Mouse (Mus musculus): ENCODE data around the gene Ccin. TPM values are rescaled to one million over a fixed set of nuclear protein-coding genes. Genes with fewer than 3 reads are reported as not detected.

Ccin gene
- 0.19 and 0.46 TPM in 2 replicates for total RNA-seq (2014; rRNA removed)
- polyA plus RNA-seq (2015; fragmentation: Nextera tagmentation; extraction: Ambion mirVana) = 0.08 TPM in 1 of 2 replicates, not detected in the other

- no peaks in the 10 kb centered on the region for H3K36me3 ChIP-seq (ENCODE audit: insufficient read depth)
- H3K9me3 ChIP-seq (ENCODE audit: low read length) = no peaks in the 10 kb centered on the region
- peak within 1 kb of the TSS; percentile 32 for H3K4me3 ChIP-seq (ENCODE audit: low read depth, low read length)
- DNase-seq (no peak), ATAC-seq (no peak)
- peak within 1 kb of the TSS; percentile 73 for H3K4me2 ChIP-seq (ENCODE audit: low read depth)
- peak within 1 kb of the TSS; percentile 57 for H3K9ac ChIP-seq
- H3K27ac ChIP-seq (ENCODE audit: low read depth, low read length) = 0 out of 2 replicates have a peak within 1 kb of the TSS, but pooled peaks have one; percentile 9
- WGBS = 70% methylated on average over 11 of the region's 11 CpGs
- H3K27me3 ChIP-seq (ENCODE audit: insufficient read depth, low read length) = no peaks in the 10 kb centered on the region
- no peak for TF ChIP-seq CTCF (IDR thresholded peaks at IDR 0.05; ENCODE audit: low read depth)
- peaks cover 8% of the 10 kb centered on the region; the same call in 1 of the 2 replicates for H3K4me1 ChIP-seq (ENCODE audit: insufficient read depth)
Observed at GRCm38 (mm10) chr4:43983181-43983580, at the start of gene Ccin. Ccin (plus strand) TSS chr4:43983483.

DNA sequence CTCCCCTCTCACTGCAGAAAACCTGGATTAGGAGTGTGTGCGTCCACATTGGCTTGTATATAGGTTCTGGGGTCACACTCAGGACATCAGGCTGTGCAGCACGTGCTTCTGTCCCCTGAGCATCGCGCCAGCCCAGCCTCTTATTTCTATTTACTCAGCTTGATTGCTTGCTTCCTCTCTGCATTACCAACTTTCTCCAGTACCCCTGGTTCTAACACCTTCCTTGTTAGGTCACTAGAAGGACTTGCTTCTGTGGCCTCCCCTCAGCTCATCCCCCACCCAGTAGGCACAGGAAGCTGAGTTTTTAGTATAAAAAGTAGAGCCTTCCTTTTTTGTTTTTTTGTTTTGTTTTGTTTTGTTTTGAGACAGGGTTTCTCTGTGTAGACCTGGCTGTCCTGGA is 47.1 kb upstream of the Ccin start:
- TF ChIP-seq CTCF (IDR thresholded peaks at IDR 0.05; ENCODE audit: low read depth) = no peak
- ATAC-seq (no peak), DNase-seq (no peak)
- Histone ChIP-seq H3K4me3 (ENCODE audit: low read depth, low read length) (no peak overlapping the region), H3K9ac (no peak overlapping the region), H3K9me3 (ENCODE audit: low read length) (no peaks in the 10 kb centered on the region), H3K4me1 (ENCODE audit: insufficient read depth) (no peaks in the 10 kb centered on the region), H3K36me3 (ENCODE audit: insufficient read depth) (peaks cover 25% of the 10 kb centered on the region), H3K27ac (ENCODE audit: low read depth, low read length) (no peak overlapping the region), H3K27me3 (ENCODE audit: insufficient read depth, low read length) (no peaks in the 10 kb centered on the region), H3K4me2 (ENCODE audit: low read depth) (no peak overlapping the region)
- 95% methylated on average over 4 of the region's 4 CpGs for WGBS

- H3K4me2 ChIP-seq (ENCODE audit: low read depth) = no peak overlapping the region
- H3K36me3 ChIP-seq (ENCODE audit: insufficient read depth) = peaks cover 23% of the 10 kb centered on the region
- no peak overlapping the region for H3K9ac ChIP-seq
- ATAC-seq (no peak), DNase-seq (no peak)
- H3K4me1 ChIP-seq (ENCODE audit: insufficient read depth) = no peaks in the 10 kb centered on the region
- WGBS = 84% methylated on average over 14 of the region's 14 CpGs
- H3K27me3 ChIP-seq (ENCODE audit: insufficient read depth, low read length) = no peaks in the 10 kb centered on the region
- H3K9me3 ChIP-seq (ENCODE audit: low read length) = no peaks in the 10 kb centered on the region
- no peak overlapping the region for H3K27ac ChIP-seq (ENCODE audit: low read depth, low read length)
- TF ChIP-seq CTCF (IDR thresholded peaks at IDR 0.05; ENCODE audit: low read depth) = no peak
- no peak overlapping the region for H3K4me3 ChIP-seq (ENCODE audit: low read depth, low read length)
Observed at GRCm38 (mm10) chr4:43936749-43937674, 46.3 kb upstream of the Ccin start.

GRCm38 (mm10) chr4:43941315-43941714 is 42.0 kb upstream of the Ccin start:
- no peak for ATAC-seq
- Histone ChIP-seq H3K4me3 (ENCODE audit: low read depth, low read length) (no peak overlapping the region), H3K9me3 (ENCODE audit: low read length) (no peaks in the 10 kb centered on the region), H3K4me1 (ENCODE audit: insufficient read depth) (no peaks in the 10 kb centered on the region), H3K27ac (ENCODE audit: low read depth, low read length) (no peak overlapping the region), H3K4me2 (ENCODE audit: low read depth) (no peak overlapping the region), H3K9ac (no peak overlapping the region), H3K36me3 (ENCODE audit: insufficient read depth) (peaks cover 25% of the 10 kb centered on the region), H3K27me3 (ENCODE audit: insufficient read depth, low read length) (no peaks in the 10 kb centered on the region)
- 88% methylated on average over 5 of the region's 5 CpGs for WGBS
- no peak for DNase-seq
- no peak for TF ChIP-seq CTCF (IDR thresholded peaks at IDR 0.05; ENCODE audit: low read depth)

- Histone ChIP-seq H3K27me3 (ENCODE audit: insufficient read depth, low read length) (no peaks in the 10 kb centered on the region), H3K27ac (ENCODE audit: low read depth, low read length) (no peak overlapping the region), H3K36me3 (ENCODE audit: insufficient read depth) (peaks cover 25% of the 10 kb centered on the region), H3K9ac (no peak overlapping the region), H3K4me1 (ENCODE audit: insufficient read depth) (no peaks in the 10 kb centered on the region), H3K9me3 (ENCODE audit: low read length) (no peaks in the 10 kb centered on the region), H3K4me3 (ENCODE audit: low read depth, low read length) (no peak overlapping the region), H3K4me2 (ENCODE audit: low read depth) (no peak overlapping the region)
- DNase-seq (no peak), ATAC-seq (no peak)
- 85% methylated on average over 8 of the region's 8 CpGs for WGBS
- no peak for TF ChIP-seq CTCF (IDR thresholded peaks at IDR 0.05; ENCODE audit: low read depth)
Observed at GRCm38 (mm10) chr4:43942421-43942820, 40.9 kb upstream of the Ccin start.

DNA sequence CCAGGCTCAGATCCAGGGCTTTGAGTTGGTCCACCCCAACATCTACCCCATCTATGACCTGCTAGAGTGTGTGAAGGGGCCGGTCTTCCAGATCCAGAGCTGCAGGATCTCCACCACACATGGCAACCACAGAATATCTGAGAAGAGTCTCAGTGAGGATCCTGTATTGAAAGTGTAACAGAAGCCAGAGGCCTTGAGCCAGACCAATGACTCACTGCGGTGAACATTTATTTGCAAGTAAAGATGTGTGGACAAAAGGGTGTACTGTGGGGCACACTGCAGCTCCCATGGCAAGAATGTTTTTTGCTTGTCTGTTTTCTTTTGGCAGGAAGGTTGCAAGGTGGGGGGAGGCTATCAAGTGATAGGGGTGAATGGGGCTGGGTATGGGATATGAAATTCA is 35.7 kb upstream of the Ccin start:
- DNase-seq (no peak), ATAC-seq (no peak)
- no peak overlapping the region for H3K9ac ChIP-seq
- H3K4me3 ChIP-seq (ENCODE audit: low read depth, low read length) = no peak overlapping the region
- 0 out of 2 replicates have a peak, but pooled peaks cover 7% of the 10 kb centered on the region for H3K36me3 ChIP-seq (ENCODE audit: insufficient read depth)
- H3K4me1 ChIP-seq (ENCODE audit: insufficient read depth) = no peaks in the 10 kb centered on the region
- no peak for TF ChIP-seq CTCF (IDR thresholded peaks at IDR 0.05; ENCODE audit: low read depth)
- H3K27ac ChIP-seq (ENCODE audit: low read depth, low read length) = no peak overlapping the region
- no peaks in the 10 kb centered on the region for H3K27me3 ChIP-seq (ENCODE audit: insufficient read depth, low read length)
- H3K4me2 ChIP-seq (ENCODE audit: low read depth) = no peak overlapping the region
- WGBS = 95% methylated on average over 2 of the region's 2 CpGs
- H3K9me3 ChIP-seq (ENCODE audit: low read length) = no peaks in the 10 kb centered on the region

DNA sequence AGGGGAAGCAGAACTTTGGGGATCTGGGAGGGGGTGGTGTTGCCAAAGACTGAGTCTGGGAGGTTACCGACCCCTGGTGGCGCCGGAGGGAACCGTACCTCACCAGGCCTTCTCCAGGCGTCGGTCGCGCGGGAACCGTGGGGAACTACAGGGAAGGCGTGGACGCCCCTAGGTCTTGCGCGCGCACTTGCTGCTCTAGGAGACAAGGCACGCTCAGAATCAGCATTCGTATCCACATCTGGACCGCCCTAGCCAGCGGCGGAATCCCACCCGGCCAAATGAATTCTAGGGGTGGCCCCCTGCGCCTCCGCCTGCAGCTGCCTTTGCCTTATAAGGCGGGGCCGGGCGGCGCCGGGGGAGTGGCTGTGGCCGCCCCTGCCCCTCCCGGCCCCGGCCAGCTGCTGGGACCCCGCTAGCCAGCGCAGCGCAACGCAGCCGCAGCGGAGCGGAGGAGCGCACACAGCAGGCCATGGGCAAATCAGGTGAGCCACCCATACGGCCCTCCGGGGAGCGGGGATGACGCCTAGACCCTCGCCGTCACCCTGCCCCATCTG is 25.9 kb upstream of the Ccin start, which contains the start of gene Glipr2:
Gene Glipr2, plus strand, starts transcription at position 110 of the 554 bp plus-strand sequence.
- peak; percentile 91 for DNase-seq
- no peaks in the 10 kb centered on the region for H3K36me3 ChIP-seq (ENCODE audit: insufficient read depth)
- H3K9me3 ChIP-seq (ENCODE audit: low read length) = no peaks in the 10 kb centered on the region
- WGBS = 2% methylated on average over 45 of the region's 45 CpGs
- ATAC-seq = peak; percentile 96
- H3K4me1 ChIP-seq (ENCODE audit: insufficient read depth) = peaks cover 6% of the 10 kb centered on the region
- peak; percentile 94 for TF ChIP-seq CTCF (IDR thresholded peaks at IDR 0.05; ENCODE audit: low read depth)
- peak within 1 kb of the TSS; percentile 78 for H3K4me3 ChIP-seq (ENCODE audit: low read depth, low read length)
- peak within 1 kb of the TSS; percentile 96 for H3K4me2 ChIP-seq (ENCODE audit: low read depth)
- peak within 1 kb of the TSS; percentile 90 for H3K9ac ChIP-seq
- H3K27me3 ChIP-seq (ENCODE audit: insufficient read depth, low read length) = no peaks in the 10 kb centered on the region
- peak within 1 kb of the TSS; percentile 73 for H3K27ac ChIP-seq (ENCODE audit: low read depth, low read length)
